Mouse (Mus musculus): Measurements from ENCODE around the gene Irf2bpl. TPM values are rescaled to one million over a fixed set of nuclear protein-coding genes. Genes with fewer than 3 reads are reported as not detected.

Irf2bpl gene
- total and polyA plus RNA-seq, 3 experiments = 6.9 to 8.0 TPM; not detected in 1

DNA sequence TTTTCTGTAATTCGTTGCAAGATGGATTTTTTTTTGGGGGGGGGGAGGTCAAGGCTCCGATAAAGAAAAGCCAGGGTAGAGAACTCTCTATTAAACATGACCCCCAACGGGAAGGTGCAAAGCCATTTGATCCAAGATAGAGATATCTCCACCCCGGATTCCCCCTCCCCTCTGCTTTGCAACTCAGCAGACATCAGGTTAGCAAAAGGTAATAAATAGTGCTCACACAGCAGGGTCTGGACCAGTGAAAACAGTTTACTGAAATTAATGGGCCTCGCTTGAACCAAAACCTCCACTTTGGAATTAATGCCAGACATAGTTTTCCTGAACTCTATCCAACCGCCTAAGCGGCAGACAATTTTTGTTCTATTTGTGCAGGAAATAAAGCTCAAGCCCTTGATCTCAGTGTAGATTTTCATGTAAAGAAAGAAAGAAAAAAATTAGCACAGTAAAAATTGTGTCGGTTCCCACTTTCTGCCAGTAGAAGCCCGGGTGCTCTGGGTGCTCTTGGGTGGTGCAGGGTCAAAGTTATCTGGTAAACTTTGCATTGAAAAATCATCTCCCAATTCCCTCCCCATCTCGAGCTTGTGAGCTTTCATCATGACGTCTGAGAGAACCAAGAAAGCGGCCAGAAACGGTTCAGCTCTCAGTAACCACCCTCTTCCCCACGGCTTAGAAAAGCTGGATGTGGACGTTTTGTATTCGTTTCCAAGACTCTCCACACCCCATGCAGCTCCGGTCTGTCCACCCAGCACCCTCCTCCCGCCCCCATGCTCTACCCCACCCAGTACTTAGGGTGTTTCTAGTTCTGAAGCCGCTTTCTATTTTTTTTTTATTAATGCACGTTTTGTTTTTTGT is 9.0 kb upstream of the Irf2bpl start (continued):
- TF ChIP-seq E2F4 (IDR thresholded peaks at IDR 0.05; ENCODE audit: borderline replicate concordance, low read depth, low read length) (no peak), EP300 (IDR thresholded peaks at IDR 0.05; ENCODE audit: low read depth in 1 of 2, low read length in 2 of 2) (no peak), GATA1 (IDR thresholded peaks at IDR 0.05; ENCODE audit: low read depth, low read length) (peak; percentile 9; the same call in 1 of the 2 replicates), TCF12 (IDR thresholded peaks at IDR 0.05; ENCODE audit: low read depth, low read length) (no peak), POLR2AphosphoS5 (IDR thresholded peaks at IDR 0.05; ENCODE audit: borderline replicate concordance, low read depth, low read length) (no peak), USF1 (IDR thresholded peaks at IDR 0.05; ENCODE audit: low read depth, low read length) (no peak), HCFC1 (IDR thresholded peaks at IDR 0.05; ENCODE audit: low read depth, low read length) (no peak), GABPA (IDR thresholded peaks at IDR 0.05; ENCODE audit: low read depth, low read length) (no peak), UBTF (IDR thresholded peaks at IDR 0.05; ENCODE audit: borderline replicate concordance, insufficient read depth, low read depth, low read length) (no peak), ELF1 (IDR thresholded peaks at IDR 0.05; ENCODE audit: low read depth, low read length) (no peak)

DNA sequence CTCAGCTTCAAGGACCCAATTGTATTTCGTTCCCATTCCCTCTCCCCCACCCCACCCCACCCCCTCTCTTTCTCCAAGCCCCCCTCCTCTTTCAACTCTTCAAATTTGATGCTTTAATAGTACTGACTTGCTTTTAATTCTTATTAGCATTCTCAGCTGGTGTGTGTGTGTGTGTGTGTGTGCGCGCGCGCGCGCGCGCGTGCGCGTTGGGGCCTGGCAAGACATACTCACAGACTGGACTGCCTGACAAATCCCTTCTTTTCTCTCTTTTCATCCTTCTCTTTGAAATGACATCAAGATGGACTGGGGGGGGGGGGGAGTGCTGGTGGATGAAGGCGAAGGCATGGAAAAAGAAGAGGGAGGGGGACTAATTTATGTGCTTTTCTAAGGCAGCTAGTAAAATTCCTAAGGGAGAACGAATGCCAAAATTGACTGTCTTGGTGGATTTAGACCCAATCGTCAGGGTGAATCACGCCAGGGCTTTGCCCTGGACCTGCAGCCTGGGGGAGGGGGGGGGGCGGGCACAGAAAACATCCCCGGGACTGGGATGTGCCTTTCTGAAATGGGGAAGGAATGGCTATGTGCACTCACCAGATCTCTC is 8.2 kb upstream of the Irf2bpl start:
- DNase-seq (ENCODE audit: low read depth, low spot score) = peak; percentile 51
- H3K27me3 ChIP-seq (ENCODE audit: control insufficient read depth in 1 of 2, insufficient read depth in 2 of 2, low read length in 2 of 2) = no peaks in the 10 kb centered on the region
- peak overlapping the region; percentile 40 to 63 for H3K4me3 ChIP-seq (ENCODE audit: control insufficient read depth in 1 of 2, insufficient read depth in 1 of 2, low read depth in 2 of 2, low read length in 2 of 2)
- H3K27ac ChIP-seq (ENCODE audit: control insufficient read depth, low read depth, low read length) = peak overlapping the region; percentile 100
- H3K36me3 ChIP-seq (ENCODE audit: control insufficient read depth in 1 of 2, insufficient read depth in 2 of 2, low read length in 2 of 2) = peaks cover 0 to 28% of the 10 kb centered on the region in 2 experiments; a peak in 2 of 4 replicates
- H3K79me2 ChIP-seq (ENCODE audit: control insufficient read depth, insufficient read depth, low read length, poor library complexity) = peaks cover 9% of the 10 kb centered on the region
- H3K9me3 ChIP-seq (replicated peaks; ENCODE audit: insufficient read depth, low read length) = no peaks in the 10 kb centered on the region
- H3K4me1 ChIP-seq (ENCODE audit: control insufficient read depth in 1 of 2, insufficient read depth in 2 of 2, low read length in 2 of 2) = peaks cover 6 to 36% of the 10 kb centered on the region in 2 experiments
- peak overlapping the region; percentile 95 for H3K9ac ChIP-seq (ENCODE audit: control insufficient read depth, low read depth, low read length, poor library complexity, severe bottlenecking)
- TF ChIP-seq EP300 (IDR thresholded peaks at IDR 0.05; ENCODE audit: low read depth in 1 of 2, low read length in 2 of 2) (no peak), ETS1 (IDR thresholded peaks at IDR 0.05; ENCODE audit: low read depth, low read length) (peak; percentile 5; the same call in 1 of the 2 replicates), MAZ (IDR thresholded peaks at IDR 0.05; ENCODE audit: low read depth, low read length) (no peak), ZC3H11A (IDR thresholded peaks at IDR 0.05; ENCODE audit: low read depth, low read length) (no peak), NRF1 (IDR thresholded peaks at IDR 0.05; ENCODE audit: insufficient read depth, low read depth, low read length, poor library complexity, severe bottlenecking) (peak; percentile 79), MYB (IDR thresholded peaks at IDR 0.05; ENCODE audit: low read depth, low read length) (no peak), MAX (IDR thresholded peaks at IDR 0.05; ENCODE audit: low read length) (0 out of 2 replicates have a peak, but pooled peaks have one; percentile 13), ZKSCAN1 (IDR thresholded peaks at IDR 0.05; ENCODE audit: low read depth, low read length) (no peak)

All from MEL (cell line).